In the genomic region with DNA sequence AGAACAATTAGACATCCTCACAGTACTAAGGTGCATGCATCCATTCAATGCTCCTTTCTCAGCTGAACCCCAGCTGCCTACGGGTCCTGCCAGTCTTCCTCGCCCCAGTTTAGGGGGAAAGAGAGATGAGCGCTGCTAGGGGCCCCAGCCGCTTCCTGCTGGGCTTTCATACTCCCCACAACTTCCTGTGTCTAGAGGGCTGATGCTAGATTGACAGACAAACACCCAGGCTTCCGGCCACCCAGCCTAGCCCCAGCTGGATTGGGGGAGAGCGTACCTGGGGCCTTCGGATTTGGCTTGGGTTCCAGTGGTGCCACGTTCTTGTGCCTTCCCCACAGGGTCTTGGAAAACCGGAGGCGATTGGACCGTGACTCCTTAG, we compare ENCODE assay signal across 11 mouse cellular contexts. TPM values are rescaled to one million over a fixed set of nuclear protein-coding genes. Genes with fewer than 3 reads are reported as not detected.
DNase-seq lines count a peak whose midpoint lies in the region; ATAC-seq and TF ChIP-seq lines count a peak whose summit lies in the region.
"Had no signal": no experiment of that assay in that cellular context is flagged by ENCODE, and none has a peak within 500 bp of the region (broad histone marks: within the 10 kb centered on the region; RNA-seq: fewer than 3 reads in every experiment).

No protein-coding gene starts in this region.

- H3K4me2 ChIP-seq in forebrain, embryonic 15.5 days (replicated peaks) = no peak overlapping the region

- no peaks in the 10 kb centered on the region for H3K4me1 ChIP-seq in forebrain, embryonic 15.5 days

- H3K36me3 ChIP-seq in forebrain, embryonic 15.5 days = no peaks in the 10 kb centered on the region

- no peak overlapping the region for H3K9ac ChIP-seq in forebrain, embryonic 15.5 days (replicated peaks)

- no peak for TF ChIP-seq CTCF in layer of hippocampus, adult 2 months (conservative IDR thresholded peaks at IDR 0.05)

- no peak for DNase-seq in layer of hippocampus, adult 2 months (ENCODE audit: low spot score in 2 of 2)
- DNase-seq in layer of hippocampus, adult 18-20 months (ENCODE audit: low spot score in 2 of 2) = no peak
- DNase-seq in thymus, postnatal 36 days = peak; percentile 85 to 89
- no peak for DNase-seq in kidney, postnatal 36 days
- DNase-seq in frontal cortex, postnatal 10 days (ENCODE audit: low spot score in 2 of 2) = no peak

- peak overlapping the region; percentile 15; the same call in 1 of the 2 replicates for H3K4me3 ChIP-seq in layer of hippocampus, adult 2 months
- no peak overlapping the region for H3K4me3 ChIP-seq in forebrain, embryonic 15.5 days

- H3K27ac ChIP-seq in layer of hippocampus, adult 2 months = no peak overlapping the region
- H3K27ac ChIP-seq in forebrain, embryonic 15.5 days (replicated peaks) = no peak overlapping the region

- H3K27me3 ChIP-seq in forebrain, embryonic 15.5 days = peaks cover 13% of the 10 kb centered on the region

- no peaks in the 10 kb centered on the region for H3K9me3 ChIP-seq in forebrain, embryonic 15.5 days

- ATAC-seq in inflammation-experienced regulatory T-cells, adult 6 months = peak; percentile 90
- ATAC-seq in monocyte, adult 5-6 weeks (replicated peaks; ENCODE audit: insufficient number of reproducible peaks, low FRiP score, low TSS enrichment, poor library complexity, severe bottlenecking) = peak; percentile 77
- ATAC-seq in forebrain, embryonic 15.5 days (replicated peaks) = no peak

- 75% methylated on average over 11 of the region's 11 CpGs for WGBS in forebrain, embryonic 15.5 days

RNA-seq across cellular contexts. Expression of a gene that starts 0.6 kb away (rescaled TPM):
- total RNA-seq in layer of hippocampus, adult 2 months (2021) = 1 to 10 TPM; 2.9 to 4.6 TPM
- total RNA-seq in layer of hippocampus, adult 18-20 months (2021) = 1 to 10 TPM; 3.2 to 5.0 TPM
- polyA plus RNA-seq in inflammation-experienced regulatory T-cells, adult 6 months (2017; shearing (Covaris generic)) = 100 to 1,000 TPM; 109 to 139 (median 109) TPM
- 48.3 to 120 TPM (median 73.9 TPM) in 3 replicates for total RNA-seq in monocyte, adult 5-6 weeks (2017)
- 0.56 and 0.64 TPM in 2 replicates for polyA plus RNA-seq in forebrain, embryonic 15.5 days (2015; fragmentation: Nextera tagmentation; extraction: Ambion mirVana)

RNA-seq across cellular contexts. Expression of a gene that starts 13.5 kb away (rescaled TPM):
- total RNA-seq in layer of hippocampus, adult 2 months (2021) = 10 to 100 TPM; 55.0 to 57.2 TPM
- total RNA-seq in layer of hippocampus, adult 18-20 months (2021) = 10 to 100 TPM; 48.4 to 51.2 TPM
- 10 to 100 TPM in 2 of 3 experiments, 1 to 10 TPM in 1; 9.5 to 14.6 (median 11.6) TPM for polyA plus RNA-seq in inflammation-experienced regulatory T-cells, adult 6 months (2017; shearing (Covaris generic))
- 3.1 to 11.8 TPM (median 6.5 TPM) in 3 replicates for total RNA-seq in monocyte, adult 5-6 weeks (2017)
- polyA plus RNA-seq in forebrain, embryonic 15.5 days (2015; fragmentation: Nextera tagmentation; extraction: Ambion mirVana) = 38.8 and 40.3 TPM in 2 replicates

RNA-seq across cellular contexts. Expression of a gene that starts 21.2 kb away (rescaled TPM):
- not detected for total RNA-seq in layer of hippocampus, adult 2 months (2021)
- not detected for total RNA-seq in layer of hippocampus, adult 18-20 months (2021)
- 10 to 100 TPM; 75.1 to 87.9 (median 83.8) TPM for polyA plus RNA-seq in inflammation-experienced regulatory T-cells, adult 6 months (2017; shearing (Covaris generic))
- 7.1 to 34.0 TPM (median 12.8 TPM) in 3 replicates for total RNA-seq in monocyte, adult 5-6 weeks (2017)
- not detected in 2 replicates for polyA plus RNA-seq in forebrain, embryonic 15.5 days (2015; fragmentation: Nextera tagmentation; extraction: Ambion mirVana)
- total RNA-seq: ES-E14; left cerebral cortex, postnatal 10 days had no signal
- polyA plus RNA-seq: hindbrain, embryonic 11.5 days had no signal

RNA-seq across cellular contexts. Expression of a gene that starts 49.8 kb away (rescaled TPM):
- total RNA-seq in layer of hippocampus, adult 2 months (2021) = not detected
- total RNA-seq in layer of hippocampus, adult 18-20 months (2021) = under 1 TPM in 1 of 2 experiments, not detected in 1; 0.20 TPM
- polyA plus RNA-seq in inflammation-experienced regulatory T-cells, adult 6 months (2017; shearing (Covaris generic)) = under 1 TPM in 2 of 3 experiments, not detected in 1; 0.31 to 0.58 TPM
- not detected in 3 replicates for total RNA-seq in monocyte, adult 5-6 weeks (2017)
- 0.23 TPM in 1 of 2 replicates, not detected in the other for polyA plus RNA-seq in forebrain, embryonic 15.5 days (2015; fragmentation: Nextera tagmentation; extraction: Ambion mirVana)
- polyA plus RNA-seq: hindbrain, embryonic 11.5 days had no signal

RNA-seq across cellular contexts. Expression of a gene that starts 52.4 kb away (rescaled TPM):
- 100 to 1,000 TPM; 220 to 238 TPM for total RNA-seq in layer of hippocampus, adult 2 months (2021)
- total RNA-seq in layer of hippocampus, adult 18-20 months (2021) = 100 to 1,000 TPM; 185 to 206 TPM
- polyA plus RNA-seq in inflammation-experienced regulatory T-cells, adult 6 months (2017; shearing (Covaris generic)) = 10 to 100 TPM; 31.9 to 78.6 (median 57.6) TPM
- 111 to 195 TPM (median 157 TPM) in 3 replicates for total RNA-seq in monocyte, adult 5-6 weeks (2017)
- polyA plus RNA-seq in forebrain, embryonic 15.5 days (2015; fragmentation: Nextera tagmentation; extraction: Ambion mirVana) = 138 and 140 TPM in 2 replicates

Comparison
In these comparisons a context has a peak if more than half of its experiments do, and no peak if none do; other contexts are left out.
1. DNase-seq: peak in thymus, postnatal 36 days (2 of 2); none in layer of hippocampus, adult 2 months (0 of 2), layer of hippocampus, adult 18-20 months (0 of 2), kidney, postnatal 36 days (0 of 2) and frontal cortex, postnatal 10 days (0 of 2).